Mouse (Mus musculus) olfactory bulb, adult 2 months (tissue): ENCODE measurements around the gene Fam83e. TPM values are rescaled to one million over a fixed set of nuclear protein-coding genes. Genes with fewer than 3 reads are reported as not detected.

Source experiments
- H3K27ac ChIP-seq: fragments of 200-500 bp; 2 replicates; pipeline ENCODE4 v1.5.1; 2012; ENCODE audit warnings: low read depth, low read length; ENCODE audit not compliant: insufficient read depth
- H3K4me1 ChIP-seq: fragments of 200-500 bp; 2 replicates; pipeline ENCODE4 v1.6.1; 2012; ENCODE audit warnings: low read length; ENCODE audit not compliant: control insufficient read depth, insufficient read depth
- H3K4me3 ChIP-seq: fragments of 200-500 bp; 2 replicates; pipeline ENCODE4 v1.5.1; 2012; ENCODE audit warnings: mild to moderate bottlenecking, low read depth, low read length, moderate library complexity; ENCODE audit not compliant: insufficient read depth
- CTCF ChIP-seq: fragments of 200-500 bp; IDR thresholded peaks from 2 replicates; pipeline ENCODE4 v1.5.1; 2012; ENCODE audit warnings: low read depth, mild to moderate bottlenecking, low read length, moderate library complexity; ENCODE audit not compliant: insufficient read depth
- POLR2A ChIP-seq: fragments of 200-500 bp; IDR thresholded peaks from 2 replicates; pipeline ENCODE4 v1.6.1; 2012; ENCODE audit warnings: mild to moderate bottlenecking, low read depth, low read length, moderate library complexity; ENCODE audit not compliant: insufficient read depth
- WGBS: fragments of 180-500 bp; shearing (Covaris S2); methylation state at CpG from one replicate; pipeline ENCODE4 v1.1.7; 2018; 5-methylcytosine and 5-hydroxymethylcytosine counted together
- polyA plus RNA-seq: library from polyadenylated mRNA; stranded (reverse); fragments of >200 nt; gene quantifications from 2 replicates; pipeline ENCODE4 v1.2.4, GENCODE M21; 2012; ENCODE audit warnings: low replicate concordance; ENCODE audit not compliant: missing spikeins, insufficient read depth, insufficient read length

Fam83e gene
- polyA plus RNA-seq, 1 experiment: not detected

- no peak overlapping the region for H3K4me3 ChIP-seq
- WGBS: 93% methylated on average over 4 of the region's 4 CpGs
- TF ChIP-seq POLR2A: no peak
- no peak for TF ChIP-seq CTCF
- H3K4me1 ChIP-seq: peaks cover 11% of the 10 kb centered on the region
- no peak overlapping the region for H3K27ac ChIP-seq
Measured at GRCm38 (mm10) chr7:45723301-45723700, 2.3 kb downstream of the Fam83e start.

- peaks cover 11% of the 10 kb centered on the region for H3K4me1 ChIP-seq
- WGBS: 93% methylated on average over 14 of the region's 14 CpGs
- TF ChIP-seq POLR2A (no peak), CTCF (no peak)
- H3K27ac ChIP-seq: no peak overlapping the region
- no peak overlapping the region for H3K4me3 ChIP-seq
Measured at GRCm38 (mm10) chr7:45723781-45724180, 2.8 kb downstream of the Fam83e start.

DNA sequence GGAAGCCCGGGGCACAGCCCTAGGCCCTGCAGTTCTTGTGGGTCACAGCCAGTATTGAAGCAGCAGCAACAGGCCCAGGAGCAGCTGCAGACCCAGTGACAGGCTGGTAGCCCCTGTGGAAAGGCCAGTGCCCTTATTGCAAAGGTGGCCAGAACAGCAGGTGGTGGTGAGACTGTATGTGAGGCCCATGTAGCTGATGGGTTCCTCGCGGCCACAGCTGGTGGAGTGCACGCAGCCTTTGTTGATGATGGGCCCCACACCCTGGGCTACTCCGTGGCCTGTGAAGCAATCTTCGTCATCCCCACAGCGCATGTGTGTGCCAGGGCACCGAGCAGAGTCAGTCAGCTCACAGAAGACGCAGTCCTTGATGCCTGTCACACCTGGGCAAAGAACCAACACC is 4.1 kb downstream of the Fam83e start:
- Histone ChIP-seq H3K4me3 (no peak overlapping the region), H3K4me1 (no peaks in the 10 kb centered on the region; the same call in 1 of the 2 replicates), H3K27ac (no peak overlapping the region)
- TF ChIP-seq CTCF (no peak), POLR2A (no peak)
- WGBS: 87% methylated on average over 9 of the region's 9 CpGs

- no peak within 1 kb of the TSS for H3K4me3 ChIP-seq
- H3K27ac ChIP-seq: no peak within 1 kb of the TSS
- WGBS: 84% methylated on average over 11 of the region's 11 CpGs
- no peaks in the 10 kb centered on the region; the same call in 1 of the 2 replicates for H3K4me1 ChIP-seq
- TF ChIP-seq POLR2A: no peak
- no peak for TF ChIP-seq CTCF
Measured at GRCm38 (mm10) chr7:45725713-45726112, 4.7 kb downstream of the Fam83e start, which contains the start of gene Spaca4. Gene Spaca4, minus strand, starts transcription at chr7:45725813.

GRCm38 (mm10) chr7:45726419-45726818 is 5.4 kb downstream of the Fam83e start:
- H3K4me1 ChIP-seq: no peaks in the 10 kb centered on the region
- 91% methylated on average over 10 of the region's 10 CpGs for WGBS
- TF ChIP-seq CTCF (no peak), POLR2A (no peak)
- no peak overlapping the region for H3K4me3 ChIP-seq
- H3K27ac ChIP-seq: no peak overlapping the region

- Histone ChIP-seq H3K27ac (no peak overlapping the region), H3K4me1 (no peaks in the 10 kb centered on the region), H3K4me3 (no peak overlapping the region)
- 81% methylated on average over 3 of the region's 3 CpGs for WGBS
- TF ChIP-seq CTCF (no peak), POLR2A (no peak)
Measured at GRCm38 (mm10) chr7:45727625-45728024, 6.6 kb downstream of the Fam83e start.

DNA sequence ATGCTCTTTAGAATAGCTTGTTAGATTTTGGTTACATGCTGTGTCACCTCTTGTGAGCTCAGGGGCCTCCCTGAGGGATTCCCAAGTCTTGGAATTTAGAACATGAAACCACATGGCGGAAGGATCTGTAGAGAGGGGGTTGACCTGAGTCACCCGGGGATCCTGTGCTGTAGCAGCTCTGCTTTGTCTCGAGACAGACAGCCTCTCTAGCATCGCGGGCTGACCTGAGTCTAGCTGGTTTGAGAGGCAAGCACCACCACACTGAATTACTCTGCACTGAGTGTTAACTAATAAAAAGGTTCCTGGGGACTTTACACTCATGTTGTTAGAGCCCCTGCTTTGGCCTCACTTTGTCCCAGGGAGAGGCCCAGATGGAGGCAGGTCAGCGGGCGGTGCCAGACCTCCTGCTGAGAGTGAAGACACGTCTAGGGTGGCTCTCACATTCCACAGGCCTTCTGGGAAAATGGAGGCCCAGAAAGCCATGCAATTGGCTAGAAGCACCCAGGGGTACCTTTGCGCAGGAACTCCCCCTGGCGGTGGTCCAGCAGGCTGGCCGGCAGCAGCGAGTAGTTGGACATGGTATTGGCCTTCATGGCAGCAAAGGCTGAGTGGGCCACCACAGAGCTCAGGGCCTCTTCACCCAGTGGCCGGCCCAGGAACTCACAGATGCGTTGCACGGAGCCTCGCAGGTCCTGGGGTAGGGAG is 9.9 kb downstream of the Fam83e start:
- 37% methylated on average over 16 of the region's 16 CpGs for WGBS
- no peak for TF ChIP-seq POLR2A
- peak; percentile 16; the same call in 1 of the 2 replicates for TF ChIP-seq CTCF
- Histone ChIP-seq H3K27ac (no peak overlapping the region), H3K4me3 (no peak overlapping the region), H3K4me1 (no peaks in the 10 kb centered on the region)

DNA sequence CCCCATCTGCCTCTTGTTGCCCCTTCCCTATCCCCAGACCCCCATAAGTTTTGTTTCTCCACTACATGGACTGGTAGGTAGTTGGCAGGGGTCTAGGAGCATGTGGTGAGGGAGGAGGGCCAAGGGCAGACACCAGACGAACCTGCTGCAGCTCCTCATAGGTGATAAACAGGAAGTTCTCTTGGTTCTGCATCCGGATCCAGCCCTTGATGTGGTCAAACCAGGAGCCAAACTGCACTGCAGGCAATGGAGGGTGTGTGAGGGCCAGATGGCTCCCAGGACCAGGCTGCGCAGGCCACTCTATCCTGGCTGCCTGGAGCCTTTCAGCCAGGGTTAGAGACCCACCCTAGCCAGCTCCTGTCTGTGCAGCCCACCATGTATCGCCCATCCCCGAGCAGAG is 12.5 kb downstream of the Fam83e start:
- Histone ChIP-seq H3K4me1 (no peaks in the 10 kb centered on the region), H3K4me3 (no peak overlapping the region), H3K27ac (no peak overlapping the region)
- TF ChIP-seq POLR2A (no peak), CTCF (no peak)
- 89% methylated on average over 5 of the region's 5 CpGs for WGBS

GRCm38 (mm10) chr7:45739162-45739763 is 18.3 kb downstream of the Fam83e start:
- 9% methylated on average over 9 of the region's 9 CpGs for WGBS
- Histone ChIP-seq H3K4me1 (peaks cover 15% of the 10 kb centered on the region), H3K4me3 (no peak overlapping the region), H3K27ac (no peak overlapping the region)
- TF ChIP-seq POLR2A (no peak), CTCF (peak; percentile 22; the same call in 1 of the 2 replicates)
